Mouse (Mus musculus): ENCODE measurements at regions not wholly inside any gene's neighbourhood (a gene's known extent, or its start where the extent isn't known, plus 50 kb on each side); places are given as distances from the start of the nearest gene placed in this dataset.

DNA sequence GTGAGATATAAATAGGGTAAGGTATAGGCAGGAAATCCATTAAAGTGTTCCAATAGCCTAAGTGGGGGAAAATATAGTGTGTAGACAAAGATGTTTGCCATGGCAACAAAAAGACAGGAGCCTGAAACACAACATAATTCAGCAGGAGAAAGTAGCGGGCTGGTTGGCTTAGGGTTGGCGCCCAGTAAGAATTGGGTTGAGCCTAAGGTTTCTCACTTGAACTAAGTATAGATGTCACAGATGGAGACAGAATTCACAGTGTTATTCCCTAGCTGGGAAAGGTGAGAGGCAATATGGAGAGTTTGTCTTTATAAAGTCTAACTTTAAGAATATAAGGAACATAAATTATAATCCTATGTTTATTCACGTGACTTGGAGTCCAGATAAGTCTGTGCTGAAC is 64.8 kb upstream of the Ogfrl1 start:
- 89% methylated on average over 3 of the region's 3 CpGs for WGBS
- H3K9ac ChIP-seq (ENCODE audit: low read length), result no peak overlapping the region
- no peak overlapping the region for H3K4me3 ChIP-seq (ENCODE audit: low read depth, low read length)
- H3K9me3 ChIP-seq (ENCODE audit: control insufficient read depth, low read length), result no peaks in the 10 kb centered on the region
- no peaks in the 10 kb centered on the region for H3K27me3 ChIP-seq (ENCODE audit: control insufficient read depth, insufficient read depth, low read length)
- DNase-seq (ENCODE audit: low spot score, missing footprints) (no peak), ATAC-seq (ENCODE audit: low FRiP score) (no peak)
- no peak overlapping the region for H3K27ac ChIP-seq (ENCODE audit: low read depth, low read length)
- no peaks in the 10 kb centered on the region for H3K36me3 ChIP-seq (ENCODE audit: control insufficient read depth, insufficient read depth, low read length)
- H3K4me1 ChIP-seq (ENCODE audit: control insufficient read depth, insufficient read depth, low read length), result no peaks in the 10 kb centered on the region
- H3K4me2 ChIP-seq, result no peak overlapping the region

GRCm38 (mm10) chr1:23464081-23464480 is 66.5 kb upstream of the Ogfrl1 start:
- ATAC-seq (ENCODE audit: low FRiP score) (no peak), DNase-seq (ENCODE audit: low spot score, missing footprints) (no peak)
- Histone ChIP-seq H3K4me1 (ENCODE audit: control insufficient read depth, insufficient read depth, low read length) (no peaks in the 10 kb centered on the region), H3K4me3 (ENCODE audit: low read depth, low read length) (no peak overlapping the region), H3K4me2 (no peak overlapping the region), H3K27ac (ENCODE audit: low read depth, low read length) (no peak overlapping the region), H3K36me3 (ENCODE audit: control insufficient read depth, insufficient read depth, low read length) (no peaks in the 10 kb centered on the region), H3K27me3 (ENCODE audit: control insufficient read depth, insufficient read depth, low read length) (no peaks in the 10 kb centered on the region), H3K9ac (ENCODE audit: low read length) (no peak overlapping the region), H3K9me3 (ENCODE audit: control insufficient read depth, low read length) (no peaks in the 10 kb centered on the region)
- 85% methylated on average over 3 of the region's 3 CpGs for WGBS

GRCm38 (mm10) chr1:23466340-23466739 is 68.8 kb upstream of the Ogfrl1 start:
- DNase-seq (ENCODE audit: low spot score, missing footprints), result no peak
- H3K4me3 ChIP-seq (ENCODE audit: low read depth, low read length), result no peak overlapping the region
- no peaks in the 10 kb centered on the region for H3K4me1 ChIP-seq (ENCODE audit: control insufficient read depth, insufficient read depth, low read length)
- ATAC-seq (ENCODE audit: low FRiP score), result no peak
- H3K27ac ChIP-seq (ENCODE audit: low read depth, low read length), result no peak overlapping the region
- 78% methylated on average over 7 of the region's 7 CpGs for WGBS
- H3K4me2 ChIP-seq, result no peak overlapping the region
- no peaks in the 10 kb centered on the region for H3K36me3 ChIP-seq (ENCODE audit: control insufficient read depth, insufficient read depth, low read length)
- no peak overlapping the region for H3K9ac ChIP-seq (ENCODE audit: low read length)
- H3K27me3 ChIP-seq (ENCODE audit: control insufficient read depth, insufficient read depth, low read length), result no peaks in the 10 kb centered on the region
- no peaks in the 10 kb centered on the region for H3K9me3 ChIP-seq (ENCODE audit: control insufficient read depth, low read length)

- Histone ChIP-seq H3K4me2 (no peak overlapping the region), H3K27ac (ENCODE audit: low read depth, low read length) (no peak overlapping the region), H3K27me3 (ENCODE audit: control insufficient read depth, insufficient read depth, low read length) (no peaks in the 10 kb centered on the region), H3K9me3 (ENCODE audit: control insufficient read depth, low read length) (no peaks in the 10 kb centered on the region), H3K4me3 (ENCODE audit: low read depth, low read length) (no peak overlapping the region), H3K9ac (ENCODE audit: low read length) (no peak overlapping the region), H3K36me3 (ENCODE audit: control insufficient read depth, insufficient read depth, low read length) (no peaks in the 10 kb centered on the region), H3K4me1 (ENCODE audit: control insufficient read depth, insufficient read depth, low read length) (no peaks in the 10 kb centered on the region)
- 83% methylated on average over 2 of the region's 2 CpGs for WGBS
- no peak for DNase-seq (ENCODE audit: low spot score, missing footprints)
- ATAC-seq (ENCODE audit: low FRiP score), result no peak
Observed at GRCm38 (mm10) chr1:23467405-23467804, 69.8 kb upstream of the Ogfrl1 start.

DNA sequence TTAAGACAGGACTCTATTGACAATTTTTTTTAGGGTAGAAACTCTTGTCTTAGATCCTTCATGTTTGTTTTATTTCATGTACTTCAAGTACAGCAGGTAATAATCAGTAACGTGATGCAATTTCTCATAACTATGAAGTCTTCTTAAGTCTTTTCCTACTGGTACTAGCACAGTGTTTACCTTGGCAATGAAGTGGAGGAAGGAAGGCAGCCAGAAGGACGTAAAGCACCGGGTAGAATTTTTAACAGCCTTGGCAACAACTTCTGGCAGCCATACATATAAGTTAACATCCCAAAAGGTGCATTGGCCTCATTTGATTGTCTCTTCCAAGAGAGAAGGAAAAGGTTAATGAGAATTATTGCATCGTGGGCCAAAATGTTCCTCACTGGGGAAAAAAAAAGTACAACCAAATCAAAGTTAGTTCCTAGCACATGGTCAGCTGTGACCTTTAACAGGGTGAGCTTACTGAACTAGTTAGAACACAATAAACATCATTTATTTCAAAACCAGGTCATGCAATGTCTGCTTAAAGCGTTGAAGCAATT is 83.3 kb upstream of the Ogfrl1 start:
- ATAC-seq (ENCODE audit: low FRiP score), result no peak
- Histone ChIP-seq H3K9ac (ENCODE audit: low read length) (no peak overlapping the region), H3K4me2 (no peak overlapping the region), H3K9me3 (ENCODE audit: control insufficient read depth, low read length) (no peaks in the 10 kb centered on the region), H3K27ac (ENCODE audit: low read depth, low read length) (no peak overlapping the region), H3K27me3 (ENCODE audit: control insufficient read depth, insufficient read depth, low read length) (no peaks in the 10 kb centered on the region), H3K36me3 (ENCODE audit: control insufficient read depth, insufficient read depth, low read length) (no peaks in the 10 kb centered on the region), H3K4me3 (ENCODE audit: low read depth, low read length) (no peak overlapping the region), H3K4me1 (ENCODE audit: control insufficient read depth, insufficient read depth, low read length) (no peaks in the 10 kb centered on the region)
- DNase-seq (ENCODE audit: low spot score, missing footprints), result no peak
- WGBS, result 88% methylated on average over 5 of the region's 5 CpGs

DNA sequence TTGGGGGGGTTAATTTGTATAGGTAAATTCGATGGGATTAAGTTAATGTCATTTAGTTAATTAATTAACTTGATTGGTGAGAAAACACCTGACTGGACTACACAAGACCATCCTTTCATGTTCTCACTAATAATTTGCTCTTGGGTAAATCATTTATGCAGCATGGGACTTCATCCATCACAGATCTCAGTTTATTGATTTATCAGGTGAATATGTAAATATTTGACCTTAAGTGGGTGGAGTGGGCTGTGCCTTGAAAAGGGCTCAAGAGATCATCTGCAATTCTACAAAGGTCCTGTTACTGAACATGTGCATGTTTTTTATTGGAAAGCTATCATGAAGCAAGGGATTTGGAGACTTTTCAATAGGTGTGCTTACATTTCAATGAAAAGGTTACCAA is 87.0 kb upstream of the Ogfrl1 start:
- ATAC-seq (ENCODE audit: low FRiP score) (no peak), DNase-seq (ENCODE audit: low spot score, missing footprints) (no peak)
- no peaks in the 10 kb centered on the region for H3K4me1 ChIP-seq (ENCODE audit: control insufficient read depth, insufficient read depth, low read length)
- no peaks in the 10 kb centered on the region for H3K9me3 ChIP-seq (ENCODE audit: control insufficient read depth, low read length)
- no peaks in the 10 kb centered on the region for H3K36me3 ChIP-seq (ENCODE audit: control insufficient read depth, insufficient read depth, low read length)
- no peak overlapping the region for H3K4me3 ChIP-seq (ENCODE audit: low read depth, low read length)
- 67% methylated on average over 1 of the region's 1 CpGs for WGBS
- H3K27ac ChIP-seq (ENCODE audit: low read depth, low read length), result no peak overlapping the region
- H3K27me3 ChIP-seq (ENCODE audit: control insufficient read depth, insufficient read depth, low read length), result no peaks in the 10 kb centered on the region
- H3K9ac ChIP-seq (ENCODE audit: low read length), result no peak overlapping the region
- no peak overlapping the region for H3K4me2 ChIP-seq

DNA sequence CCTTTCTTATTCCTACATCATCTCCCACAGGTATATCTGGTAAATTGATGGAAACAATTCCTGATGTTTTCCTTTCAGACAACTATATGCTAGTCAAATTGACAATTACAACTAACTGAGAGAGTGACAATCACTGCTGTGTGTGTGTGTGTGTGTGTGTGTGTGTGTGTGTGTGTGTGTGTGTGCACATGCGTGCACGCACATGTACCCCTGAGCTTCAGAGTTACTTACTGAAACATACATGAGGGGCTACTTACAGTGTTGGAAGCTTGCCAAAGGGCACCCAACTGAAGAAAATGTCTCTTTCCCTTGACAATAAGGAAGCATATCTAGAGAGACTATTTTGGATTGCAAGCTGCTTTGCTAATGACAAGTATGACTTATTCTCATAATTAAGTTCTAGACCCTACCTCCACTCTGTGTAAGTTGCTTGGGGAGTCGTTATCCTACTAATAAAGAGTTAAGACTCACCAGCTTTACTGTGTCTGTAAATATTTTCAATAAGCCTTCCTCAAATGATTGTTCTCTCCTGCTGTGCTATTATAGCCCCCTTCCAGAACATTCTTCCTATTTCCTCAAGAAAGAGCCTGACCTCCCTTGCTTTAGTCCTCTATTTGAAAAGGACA is 87.7 kb upstream of the Ogfrl1 start:
- WGBS, result 83% methylated on average over 3 of the region's 3 CpGs
- H3K4me3 ChIP-seq (ENCODE audit: low read depth, low read length), result no peak overlapping the region
- no peak overlapping the region for H3K27ac ChIP-seq (ENCODE audit: low read depth, low read length)
- no peak overlapping the region for H3K4me2 ChIP-seq
- no peak overlapping the region for H3K9ac ChIP-seq (ENCODE audit: low read length)
- ATAC-seq (ENCODE audit: low FRiP score) (no peak), DNase-seq (ENCODE audit: low spot score, missing footprints) (no peak)
- H3K36me3 ChIP-seq (ENCODE audit: control insufficient read depth, insufficient read depth, low read length), result no peaks in the 10 kb centered on the region
- H3K27me3 ChIP-seq (ENCODE audit: control insufficient read depth, insufficient read depth, low read length), result no peaks in the 10 kb centered on the region
- no peaks in the 10 kb centered on the region for H3K9me3 ChIP-seq (ENCODE audit: control insufficient read depth, low read length)
- no peaks in the 10 kb centered on the region for H3K4me1 ChIP-seq (ENCODE audit: control insufficient read depth, insufficient read depth, low read length)

GRCm38 (mm10) chr1:23487031-23487430 is 89.5 kb upstream of the Ogfrl1 start:
- ATAC-seq (ENCODE audit: low FRiP score), result no peak
- Histone ChIP-seq H3K4me2 (no peak overlapping the region), H3K4me1 (ENCODE audit: control insufficient read depth, insufficient read depth, low read length) (no peaks in the 10 kb centered on the region), H3K27me3 (ENCODE audit: control insufficient read depth, insufficient read depth, low read length) (no peaks in the 10 kb centered on the region), H3K9me3 (ENCODE audit: control insufficient read depth, low read length) (no peaks in the 10 kb centered on the region), H3K27ac (ENCODE audit: low read depth, low read length) (no peak overlapping the region), H3K4me3 (ENCODE audit: low read depth, low read length) (no peak overlapping the region), H3K36me3 (ENCODE audit: control insufficient read depth, insufficient read depth, low read length) (no peaks in the 10 kb centered on the region), H3K9ac (ENCODE audit: low read length) (no peak overlapping the region)
- no peak for DNase-seq (ENCODE audit: low spot score, missing footprints)

- Histone ChIP-seq H3K27me3 (ENCODE audit: control insufficient read depth, insufficient read depth, low read length) (no peaks in the 10 kb centered on the region), H3K9ac (ENCODE audit: low read length) (no peak overlapping the region), H3K9me3 (ENCODE audit: control insufficient read depth, low read length) (no peaks in the 10 kb centered on the region), H3K27ac (ENCODE audit: low read depth, low read length) (no peak overlapping the region), H3K4me1 (ENCODE audit: control insufficient read depth, insufficient read depth, low read length) (no peaks in the 10 kb centered on the region), H3K4me2 (no peak overlapping the region), H3K4me3 (ENCODE audit: low read depth, low read length) (no peak overlapping the region), H3K36me3 (ENCODE audit: control insufficient read depth, insufficient read depth, low read length) (no peaks in the 10 kb centered on the region)
- WGBS, result 77% methylated on average over 10 of the region's 10 CpGs
- ATAC-seq (ENCODE audit: low FRiP score) (no peak), DNase-seq (ENCODE audit: low spot score, missing footprints) (no peak)
Observed at GRCm38 (mm10) chr1:23490640-23491039, 93.1 kb upstream of the Ogfrl1 start.

Measured in midbrain, embryonic 11.5 days (tissue).